Mouse (Mus musculus): ENCODE measurements at regions not wholly inside any gene's neighbourhood (a gene's known extent, or its start where the extent isn't known, plus 50 kb on each side); places are given as distances from the start of the nearest gene placed in this dataset.

DNA sequence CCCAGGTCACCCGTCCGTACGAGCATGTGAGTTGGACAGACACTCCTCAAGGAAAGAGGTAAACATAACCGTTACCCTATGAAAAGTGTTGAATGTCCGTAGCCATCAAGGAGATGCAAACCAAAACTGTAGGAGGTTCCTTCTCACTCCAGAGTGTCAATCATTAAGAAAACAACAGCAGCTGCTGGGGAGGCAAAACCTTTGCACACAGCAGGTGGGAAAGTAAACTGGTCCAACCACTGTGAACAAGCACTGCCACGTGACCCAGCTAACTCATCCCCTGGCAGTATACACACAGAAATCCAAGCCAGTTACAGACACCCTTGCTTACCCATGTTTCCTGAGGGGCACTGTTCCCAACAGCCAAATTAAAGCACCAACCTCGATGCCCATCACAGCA is 54.7 kb upstream of the Irx5 start:
- DNase-seq, result peak in 1 of 2 experiments; percentile 2

DNA sequence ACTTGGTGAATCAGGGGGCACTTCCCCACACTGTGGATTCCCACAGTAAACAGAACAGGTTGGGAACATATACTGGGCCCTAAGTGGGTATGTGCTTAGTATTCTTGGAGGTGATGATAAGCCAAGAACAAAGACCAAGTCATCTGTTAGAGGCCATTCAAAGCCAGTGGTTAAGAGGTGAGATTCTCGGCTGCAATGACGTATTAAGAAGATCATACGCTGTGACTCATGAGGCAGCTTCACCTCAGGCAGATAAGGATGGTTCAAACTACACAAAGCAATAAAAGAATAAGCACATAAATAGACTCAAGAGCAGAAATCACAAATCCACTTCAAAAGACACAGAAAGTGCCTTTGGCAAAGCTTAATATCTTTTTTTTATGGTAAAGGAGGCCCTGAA is 56.4 kb upstream of the Irx5 start:
- no peak for DNase-seq

DNA sequence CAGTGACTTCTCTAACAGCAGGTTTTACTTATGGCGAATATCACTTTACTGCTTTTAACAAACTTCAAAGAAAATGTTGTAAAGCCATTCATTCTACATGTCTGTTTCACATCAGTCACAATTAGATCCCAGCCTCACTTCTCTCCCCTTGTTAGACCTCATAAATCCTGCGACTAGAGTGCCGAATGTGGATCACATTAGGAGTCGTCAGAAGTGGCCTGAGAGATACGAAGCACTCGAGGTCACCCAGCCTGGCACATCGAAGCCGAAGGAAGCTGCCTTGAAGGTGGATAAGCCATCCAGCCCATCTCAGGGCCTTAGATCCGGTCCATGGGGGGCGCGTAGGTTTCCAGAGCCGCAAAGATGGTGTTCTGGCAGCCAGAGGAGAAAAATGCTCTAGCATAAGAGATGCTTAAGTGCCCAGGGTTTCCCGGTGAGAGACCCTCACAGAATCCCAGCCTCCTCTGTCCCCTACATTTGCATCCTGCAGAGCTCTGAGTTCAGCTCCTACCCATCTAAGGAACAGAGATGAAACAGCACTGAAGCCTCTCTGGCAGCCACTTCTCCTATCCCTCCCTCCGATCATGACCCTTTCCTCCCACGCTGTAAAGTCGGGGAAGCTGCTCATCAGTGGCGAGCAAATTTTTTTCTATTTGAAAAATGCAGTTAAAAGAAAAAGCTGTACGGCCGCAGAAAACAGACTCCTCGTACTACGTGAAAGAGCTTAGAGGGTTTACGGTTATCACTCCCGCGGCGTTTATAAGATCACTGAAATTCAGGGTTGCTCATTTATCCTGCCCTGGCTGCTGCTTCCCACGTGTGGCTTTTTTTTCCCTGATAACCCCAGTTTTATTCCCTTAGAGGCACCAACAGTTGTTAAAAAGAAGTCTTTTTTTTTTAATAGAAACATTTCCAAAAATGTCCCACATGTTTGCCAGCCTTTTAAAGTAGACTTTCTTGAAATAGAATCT is 70.3 kb upstream of the Irx5 start:
- no peak for DNase-seq

GRCm38 (mm10) chr8:92275755-92276154 is 81.7 kb upstream of the Irx5 start:
- DNase-seq, result no peak

DNA sequence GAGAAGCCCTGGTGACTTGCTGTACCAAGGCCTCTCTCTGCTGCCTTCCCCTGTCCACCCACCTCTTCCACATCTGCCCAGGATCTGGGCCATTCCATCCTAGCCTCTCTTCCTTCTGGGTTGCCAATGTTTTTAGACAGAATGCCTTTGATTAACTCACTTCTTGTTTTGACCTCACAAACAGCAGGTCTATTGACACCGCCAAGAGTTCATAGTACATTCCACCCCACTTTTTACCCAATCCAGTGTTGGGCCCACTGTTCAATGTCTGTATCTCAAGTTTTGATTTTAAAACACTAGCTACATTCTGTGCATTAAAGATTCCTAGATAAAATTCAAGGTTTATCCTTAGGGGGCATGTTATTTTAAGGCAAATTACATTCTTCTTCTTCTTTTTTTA is 84.7 kb upstream of the Irx5 start:
- DNase-seq, result no peak

DNA sequence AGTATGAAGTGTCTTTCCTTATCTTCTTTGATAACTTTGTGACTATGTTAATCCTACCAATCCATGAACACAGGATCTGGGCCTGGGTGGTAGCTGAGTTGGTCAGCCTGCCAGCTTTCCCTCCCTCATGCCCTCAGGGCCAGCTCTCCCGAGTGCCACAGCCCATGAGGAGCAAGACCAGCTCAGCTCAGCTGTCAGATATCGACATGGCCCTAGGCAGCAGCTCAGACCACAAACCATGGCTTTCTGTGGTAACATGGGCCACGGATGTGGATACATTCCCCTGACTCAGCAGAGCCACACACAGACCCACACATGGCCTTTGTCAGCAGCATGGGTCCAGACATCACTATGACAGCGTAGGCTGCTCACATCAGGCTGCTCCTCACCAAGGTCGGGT is 85.4 kb upstream of the Irx5 start:
- DNase-seq, result no peak

DNA sequence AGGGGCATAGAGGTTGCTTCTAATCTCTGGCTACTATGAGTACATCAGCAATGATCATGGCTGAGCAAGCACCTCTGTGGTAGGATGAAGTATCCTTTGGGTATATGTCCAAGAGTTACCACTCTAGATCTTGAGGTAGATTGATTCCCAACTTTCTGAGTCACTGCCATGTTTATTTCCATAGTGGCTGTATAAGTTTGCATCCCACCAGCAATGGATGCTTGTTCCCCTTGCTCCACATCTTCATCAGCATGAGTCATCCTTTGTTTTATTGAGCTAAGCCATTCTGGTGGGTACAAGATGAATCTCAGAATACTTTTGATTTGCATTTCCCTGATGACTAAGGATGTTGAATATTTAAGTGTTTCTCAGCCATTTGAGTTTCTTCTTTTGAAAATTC is 86.8 kb upstream of the Irx5 start:
- no peak for DNase-seq

- no peak for DNase-seq
Measured at GRCm38 (mm10) chr8:92267415-92267814, 90.0 kb upstream of the Irx5 start.

GRCm38 (mm10) chr8:92260056-92260455 is 97.4 kb upstream of the Irx5 start:
- no peak for DNase-seq

GRCm38 (mm10) chr8:92258258-92258657 is 99.2 kb upstream of the Irx5 start:
- no peak for DNase-seq

DNA sequence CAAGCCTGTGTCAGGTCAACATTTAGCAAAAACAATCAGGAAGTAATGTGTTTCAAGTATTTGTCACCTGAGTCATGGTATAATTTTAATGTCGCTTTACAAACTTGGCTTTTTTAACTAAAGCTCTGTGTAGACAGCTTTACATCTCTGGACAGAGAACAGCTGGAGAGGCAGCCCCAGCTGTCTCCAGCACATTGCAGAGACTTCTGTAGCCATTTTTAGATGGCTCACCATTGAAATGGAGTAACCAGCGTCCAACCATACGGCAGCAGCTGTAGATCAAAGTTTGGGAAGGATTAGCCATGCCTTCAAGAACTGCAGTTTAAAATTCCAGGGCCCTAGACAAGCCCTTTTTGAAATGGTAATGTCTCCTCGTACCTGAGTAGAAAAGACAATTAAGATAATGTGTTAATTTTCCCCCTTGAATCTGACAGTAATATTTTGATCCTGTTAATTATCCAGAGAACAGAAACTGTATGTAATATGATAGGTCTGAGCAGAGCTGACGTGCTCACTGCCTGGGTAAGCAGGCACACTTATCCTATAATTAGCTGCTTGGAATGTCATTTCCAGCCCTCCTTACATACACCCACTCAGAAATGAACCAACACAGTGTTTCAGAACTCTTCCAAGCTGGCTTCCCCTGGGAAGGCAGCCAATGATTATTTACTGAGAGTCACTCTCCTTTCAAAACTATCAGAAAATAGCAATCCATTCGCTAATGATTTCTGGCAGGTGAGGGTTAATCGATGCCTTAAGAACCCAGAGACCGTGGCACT is 104.6 kb upstream of the Irx5 start:
- no peak for DNase-seq

DNA sequence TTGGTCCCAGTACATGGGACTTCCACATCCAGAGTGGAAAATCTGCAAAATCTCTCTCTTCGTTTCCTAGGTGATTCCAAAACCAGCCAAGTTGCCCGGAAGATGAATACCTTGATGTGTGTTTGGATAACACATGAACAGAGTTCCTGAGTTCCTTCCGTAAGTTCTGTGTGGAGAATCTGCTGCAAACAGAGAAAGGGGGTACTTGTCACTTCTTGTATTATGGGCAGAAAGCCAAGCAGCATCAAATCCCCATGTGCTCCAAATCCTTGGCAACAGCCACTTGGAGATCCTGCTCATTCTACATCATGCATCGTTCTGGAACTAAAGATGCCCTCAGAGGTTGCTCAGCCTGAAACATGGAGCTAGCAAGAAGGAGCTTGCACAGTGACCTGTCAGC is 111.1 kb upstream of the Irx5 start:
- no peak for DNase-seq

- DNase-seq, result no peak
Measured at GRCm38 (mm10) chr8:92240686-92241275, 116.6 kb upstream of the Irx5 start.

DNA sequence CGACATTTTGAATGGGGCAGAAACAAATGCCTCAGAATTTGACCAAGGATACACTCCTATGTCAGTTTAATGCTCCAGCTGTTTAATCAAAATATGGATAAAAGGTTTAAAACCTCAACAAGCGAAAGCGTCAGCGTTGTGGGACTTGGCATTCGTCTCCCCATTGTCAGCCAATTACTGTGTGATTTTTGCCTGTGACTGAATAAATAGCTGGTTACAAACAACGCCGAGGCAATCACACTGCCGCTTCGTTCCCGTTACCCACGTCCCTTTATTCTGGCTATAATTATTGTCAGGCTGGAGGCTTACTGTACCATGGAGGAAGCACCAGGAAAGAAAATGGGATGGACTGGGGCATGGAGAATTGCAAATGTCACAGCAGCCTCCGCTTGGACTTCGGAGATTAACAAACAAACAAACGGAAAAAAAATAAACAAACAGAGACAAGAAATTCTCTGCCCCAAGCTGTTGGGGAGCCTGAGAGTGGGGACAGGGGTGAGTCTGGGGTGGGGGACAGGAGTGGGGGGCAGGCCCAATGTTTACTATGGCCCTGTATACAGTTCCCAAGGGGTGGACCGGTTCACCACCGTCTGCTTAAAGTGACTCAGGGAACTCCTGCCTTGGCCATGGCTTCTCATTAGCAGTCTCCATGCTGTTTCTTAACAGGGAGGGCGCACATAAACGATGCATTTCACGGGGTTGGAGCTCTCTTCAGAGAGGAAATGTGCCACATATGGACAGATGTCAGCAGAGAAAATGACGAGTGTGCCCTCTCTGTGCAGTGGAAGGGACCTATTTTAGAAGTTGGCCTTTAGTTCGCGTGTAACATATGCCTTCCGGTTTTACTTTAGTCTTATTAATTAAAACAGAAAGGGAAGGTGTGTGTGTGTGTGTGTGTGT is 125.8 kb upstream of the Irx5 start:
- DNase-seq, result no peak

DNA sequence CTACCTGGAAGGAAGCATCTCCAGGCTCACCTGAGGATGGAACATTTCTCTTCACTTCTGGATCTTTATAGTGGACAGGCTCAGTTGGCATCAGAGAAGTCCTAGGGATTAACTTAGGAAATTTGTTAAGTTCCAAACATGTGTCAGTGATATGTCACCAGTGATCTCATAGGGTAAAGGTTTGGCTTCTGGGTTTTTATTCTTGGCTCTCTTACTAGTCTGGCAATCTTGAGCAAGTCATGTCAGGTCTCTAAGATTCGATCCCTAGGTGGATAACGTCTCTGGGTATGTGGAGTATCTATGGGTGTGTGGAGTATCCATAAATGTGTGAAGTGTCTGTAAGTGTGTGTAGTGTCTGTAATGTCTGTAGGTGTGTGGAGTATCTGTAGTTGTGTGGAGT is 127.9 kb upstream of the Irx5 start:
- no peak for DNase-seq

DNA sequence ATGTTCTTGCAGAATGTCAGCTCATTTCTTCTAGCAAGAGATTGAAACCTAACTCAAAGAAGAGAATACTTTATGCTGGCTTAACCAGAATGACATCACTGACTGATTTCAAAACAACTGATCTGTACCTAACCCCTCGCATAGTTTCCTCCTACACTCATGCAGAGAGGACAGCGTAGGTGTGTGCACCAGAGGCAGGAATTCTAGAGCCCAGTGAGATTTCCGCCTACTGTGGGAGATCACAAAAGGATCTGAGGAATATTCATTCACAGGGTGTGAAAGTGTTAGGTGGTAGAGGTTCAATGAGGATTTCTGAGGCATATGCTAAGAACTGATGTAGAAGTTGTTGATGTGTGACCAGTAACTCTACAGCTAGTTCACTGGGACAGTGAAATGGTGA is 132.5 kb upstream of the Irx5 start:
- DNase-seq, result no peak

GRCm38 (mm10) chr8:92222992-92223391 is 134.4 kb upstream of the Irx5 start:
- peak in 1 of 2 experiments; percentile 26 for DNase-seq

DNA sequence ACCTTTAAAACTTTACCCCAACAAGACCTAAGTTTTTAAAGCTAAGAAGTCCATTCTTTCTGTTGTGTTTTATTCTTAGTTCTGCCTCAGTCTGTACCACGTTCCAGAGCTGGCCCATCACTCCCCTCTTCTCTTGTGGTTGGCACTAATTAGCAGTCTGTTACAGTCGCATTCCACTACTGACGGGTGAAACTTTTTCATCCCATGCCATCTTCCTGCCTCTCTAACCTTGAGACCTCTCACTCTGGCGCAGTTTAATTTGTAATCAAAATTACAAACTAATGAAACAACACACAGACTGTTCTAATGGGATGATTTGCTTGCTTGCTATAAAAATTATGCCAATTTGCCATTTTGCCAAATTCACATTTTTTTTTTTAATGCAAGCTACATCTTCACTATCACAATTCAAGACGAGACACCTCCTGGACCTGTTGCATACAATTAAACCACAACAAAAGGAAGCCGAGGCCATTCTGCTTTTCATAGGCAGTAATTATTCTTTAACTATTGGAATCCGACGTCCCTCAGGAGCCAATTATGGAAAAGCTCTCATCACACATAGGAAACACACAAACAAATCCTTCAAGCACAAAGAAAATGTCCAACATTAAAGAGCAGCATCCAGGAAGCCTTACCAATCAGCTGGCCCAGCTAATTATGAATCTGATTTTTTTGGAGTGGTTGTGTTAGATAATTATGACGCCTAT is 138.1 kb upstream of the Irx5 start:
- DNase-seq, result no peak

- DNase-seq, result no peak
Measured at GRCm38 (mm10) chr8:92217521-92217920, 139.9 kb upstream of the Irx5 start.

DNA sequence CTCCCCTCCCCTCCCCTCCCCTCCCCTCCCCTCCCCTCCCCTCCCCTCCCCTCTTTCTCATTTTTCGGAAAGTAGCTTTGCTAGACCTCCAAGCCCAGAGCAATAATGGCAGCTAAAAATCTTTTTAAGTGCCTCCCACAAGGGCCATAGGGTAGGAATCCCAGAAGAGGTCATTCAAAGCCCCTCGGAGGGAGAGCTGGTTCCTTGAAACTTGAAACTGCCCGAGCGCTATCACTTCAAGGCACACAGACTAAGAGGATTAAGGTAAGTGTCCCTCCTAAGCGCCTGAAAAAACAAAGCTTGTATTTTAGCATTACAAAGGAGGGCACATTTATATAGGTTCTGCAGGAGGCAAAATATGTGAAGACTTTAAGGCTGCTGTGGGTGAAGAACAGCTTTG is 141.2 kb upstream of the Irx5 start:
- no peak for DNase-seq

DNA sequence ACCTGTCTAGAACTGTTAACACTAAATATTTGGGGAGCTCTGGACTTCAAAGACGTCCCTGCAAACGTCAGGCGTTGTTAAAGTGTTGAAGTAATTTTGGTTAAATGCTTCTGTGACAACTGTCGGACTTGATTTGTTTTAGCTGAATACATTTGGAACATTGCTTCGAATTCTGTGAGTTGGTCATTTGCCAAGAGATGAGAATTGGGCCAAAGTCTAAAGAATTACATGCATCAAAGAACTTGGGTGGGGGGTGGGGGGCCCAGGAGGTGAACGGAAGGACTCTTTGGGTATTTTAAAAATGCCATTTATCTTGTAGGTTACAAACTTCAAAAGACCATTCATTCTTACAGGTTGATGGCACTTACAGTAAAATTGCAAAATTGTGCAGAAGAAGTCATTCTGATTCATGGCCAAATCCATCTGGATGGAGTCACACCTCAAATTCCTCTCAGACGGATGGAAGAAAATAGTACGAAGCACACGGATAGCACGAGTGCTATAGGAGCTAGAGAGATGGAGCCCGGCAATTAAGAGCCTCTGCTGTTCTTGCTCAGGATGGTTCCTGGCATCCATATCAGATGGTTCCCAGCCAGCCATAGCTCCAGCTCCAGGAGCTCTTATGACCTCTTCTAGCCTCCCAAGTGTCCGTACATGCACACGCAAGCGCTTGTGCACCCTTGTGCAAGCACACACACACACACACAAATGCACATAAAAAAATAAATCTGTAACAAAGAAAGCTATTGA is 144.5 kb upstream of the Irx5 start:
- DNase-seq, result peak; percentile 20 to 41

Measured in cerebellum, postnatal 14 days (tissue).